Mouse (Mus musculus) heart, postnatal 0 days (tissue): ENCODE measurements around the gene D2hgdh.

Experiments used
- CTCF ChIP-seq: IDR thresholded peaks from 2 replicates; pipeline ENCODE4 v1.5.1; 2016; ENCODE audit warnings: antibody characterized with exemption, control low read depth, low read depth
- EP300 ChIP-seq: IDR thresholded peaks from 2 replicates; pipeline ENCODE4 v1.6.1; 2016; ENCODE audit warnings: antibody characterized with exemption, low read depth

DNA sequence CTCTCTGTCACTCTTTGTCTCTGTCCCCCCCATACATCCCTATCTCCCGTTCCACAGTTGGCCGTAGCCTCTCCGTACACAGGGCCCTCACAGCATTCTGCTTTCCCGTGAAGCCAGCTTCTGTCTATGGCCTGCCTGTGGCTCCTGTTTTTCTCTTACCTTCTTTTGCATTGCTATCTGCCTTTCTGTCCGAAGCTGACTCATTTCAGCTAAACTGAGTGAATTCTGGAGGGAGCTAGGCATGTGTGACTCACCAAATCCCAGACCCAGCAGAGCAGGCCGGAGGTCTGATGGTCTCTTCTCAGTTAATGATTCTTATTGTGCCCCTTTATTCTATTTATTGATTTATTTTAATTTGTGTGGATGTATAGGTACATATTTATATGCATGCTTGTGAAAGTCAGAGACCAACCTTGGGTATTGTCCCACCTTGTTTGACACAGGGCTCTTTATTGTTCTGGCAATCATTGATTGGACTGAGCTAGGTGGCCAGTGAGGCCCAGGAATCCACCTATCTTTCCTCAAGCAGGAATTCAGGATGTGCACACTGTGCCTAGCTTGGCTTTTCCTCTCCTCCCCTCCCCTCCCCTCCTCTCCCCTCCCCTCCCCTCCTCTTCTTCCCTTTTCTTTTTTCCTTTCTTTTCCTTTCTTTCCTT, 11.3 kb downstream of the D2hgdh start:
- TF ChIP-seq CTCF (no peak), EP300 (no peak)
